Mouse (Mus musculus) myocyte (in vitro differentiated cells): ENCODE measurements at regions not wholly inside any gene's neighbourhood (a gene's known extent, or its start where the extent isn't known, plus 50 kb on each side); places are given as distances from the start of the nearest gene placed in this dataset.

Source experiments
- E2F4 ChIP-seq: IDR thresholded peaks from one replicate; pipeline ENCODE4 v1.6.1; 2011; ENCODE audit warnings: mild to moderate bottlenecking, control low read depth, moderate library complexity; ENCODE audit not compliant: insufficient read depth
- MAX ChIP-seq: IDR thresholded peaks from one replicate; pipeline ENCODE4 v1.6.1; 2011; ENCODE audit warnings: low read depth, mild to moderate bottlenecking, control low read depth
- MYOG ChIP-seq, 3 experiments: IDR thresholded peaks; one replicate each; pipeline ENCODE4 v1.6.1; 2011; ENCODE audit warnings: control low read depth in 2 of 3, low read depth in 2 of 3, mild to moderate bottlenecking in 2 of 3; ENCODE audit not compliant: insufficient read length in 2 of 3, control insufficient read depth in 1 of 3, insufficient read depth in 1 of 3
- POLR2A ChIP-seq: IDR thresholded peaks from one replicate; pipeline ENCODE4 v1.6.1; 2011; ENCODE audit warnings: low read depth, mild to moderate bottlenecking, control low read depth, moderate library complexity; ENCODE audit not compliant: insufficient read length
- TCF3 ChIP-seq: IDR thresholded peaks from one replicate; pipeline ENCODE4 v1.6.1; 2011; ENCODE audit warnings: low read depth, control low read depth; ENCODE audit not compliant: insufficient read length

- TF ChIP-seq POLR2A (no peak), MAX (no peak), E2F4 (no peak), MYOG (IDR thresholded peaks at IDR 0.05; ENCODE audit: control insufficient read depth in 1 of 3, insufficient read depth in 1 of 3, insufficient read length in 2 of 3, low read depth in 2 of 3) (no peak), TCF3 (no peak)
Measured at GRCm38 (mm10) chr9:61755311-61755710, 159.0 kb downstream of the Rplp1 start.
